Mouse (Mus musculus) WW6 (cell line): ENCODE measurements at regions not wholly inside any gene's neighbourhood (a gene's known extent, or its start where the extent isn't known, plus 50 kb on each side); places are given as distances from the start of the nearest gene placed in this dataset.

Experiments used
- DNase-seq: peaks from one replicate; pipeline ENCODE4 v3.0.0-alpha.2; 2013; ENCODE audit warnings: low read depth, low spot score

DNA sequence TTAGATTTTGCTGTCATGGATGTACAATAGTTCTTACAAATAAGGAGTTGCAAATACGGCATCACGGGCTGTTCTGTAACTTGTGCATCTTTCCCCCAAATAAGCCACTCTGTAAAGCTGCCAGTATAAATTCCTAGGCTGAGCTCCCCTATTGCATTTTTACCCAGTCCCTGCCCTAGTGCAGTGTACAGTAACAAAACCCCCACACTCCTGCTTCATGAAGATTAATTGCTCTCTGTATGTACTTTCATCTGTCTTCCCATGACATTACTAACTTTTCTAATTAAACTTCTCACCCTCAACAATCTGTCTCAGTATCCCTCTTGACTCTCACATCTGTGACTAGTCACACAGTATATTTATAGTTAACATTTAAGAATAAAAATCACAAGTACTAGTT lies 73.4 kb downstream of the Tm4sf1 start:
- DNase-seq = no peak

GRCm38 (mm10) chr3:57223773-57224172 lies 78.0 kb downstream of the Tm4sf1 start:
- DNase-seq = no peak

DNA sequence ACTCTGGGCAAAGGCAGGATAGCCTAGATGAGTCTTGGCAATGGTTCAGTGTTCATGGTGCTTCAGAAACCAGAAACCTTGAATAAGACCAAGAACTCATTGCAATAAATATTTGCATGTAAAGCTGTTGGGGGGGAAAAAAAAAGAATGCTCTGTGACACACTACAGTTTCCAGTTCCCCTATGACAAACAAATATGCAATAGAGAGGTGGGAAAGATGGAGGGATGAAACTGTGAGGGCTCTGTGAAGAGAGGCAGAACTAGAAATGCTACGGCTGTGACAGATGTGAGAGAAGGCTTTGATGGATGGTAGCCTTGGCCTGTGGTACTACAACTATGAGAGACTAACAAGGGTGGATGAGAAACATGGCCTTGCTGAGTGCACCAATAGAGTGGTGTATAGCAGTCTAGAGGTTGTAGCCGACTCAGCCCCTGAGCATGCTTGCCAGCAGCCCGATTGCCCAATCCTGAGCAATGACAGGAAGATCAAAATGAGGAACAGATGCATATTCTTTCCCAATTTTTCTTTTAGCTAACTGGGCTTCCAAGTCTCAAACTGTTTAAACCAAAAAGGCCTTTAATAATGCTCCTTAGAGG lies 79.4 kb downstream of the Tm4sf1 start:
- DNase-seq = no peak

GRCm38 (mm10) chr3:57218431-57218830 lies 83.4 kb downstream of the Tm4sf1 start:
- no peak for DNase-seq

DNA sequence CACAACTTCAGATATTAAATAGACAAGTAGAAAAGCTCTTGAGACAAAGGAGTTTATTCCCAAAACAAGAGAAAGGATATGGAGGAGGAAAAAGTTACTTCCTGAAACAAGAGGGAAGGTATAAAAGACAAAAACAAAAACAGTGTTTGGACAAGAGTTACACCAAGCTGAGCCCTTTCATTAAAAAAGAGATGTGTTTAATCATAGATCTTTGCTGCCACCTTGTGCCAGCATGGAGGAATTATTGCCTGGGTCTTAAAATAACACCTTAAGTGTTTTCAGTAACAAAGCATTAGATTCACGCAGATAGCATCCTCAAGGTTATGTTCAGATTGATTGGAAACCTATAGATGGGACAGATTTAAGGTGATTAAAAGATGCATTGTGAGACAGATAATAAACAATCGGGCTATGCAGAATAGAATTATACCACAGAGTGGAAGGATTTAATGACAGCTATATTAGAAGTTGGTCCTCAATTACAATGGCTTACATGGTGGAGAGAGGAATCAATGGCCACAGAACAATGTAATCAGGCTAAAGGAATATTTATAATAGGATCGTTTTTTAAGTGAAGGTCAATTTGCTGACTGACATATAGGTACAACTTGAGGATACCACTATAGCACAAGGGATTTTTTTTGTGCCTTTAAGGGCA lies 97.6 kb downstream of the Tm4sf1 start:
- no peak for DNase-seq

DNA sequence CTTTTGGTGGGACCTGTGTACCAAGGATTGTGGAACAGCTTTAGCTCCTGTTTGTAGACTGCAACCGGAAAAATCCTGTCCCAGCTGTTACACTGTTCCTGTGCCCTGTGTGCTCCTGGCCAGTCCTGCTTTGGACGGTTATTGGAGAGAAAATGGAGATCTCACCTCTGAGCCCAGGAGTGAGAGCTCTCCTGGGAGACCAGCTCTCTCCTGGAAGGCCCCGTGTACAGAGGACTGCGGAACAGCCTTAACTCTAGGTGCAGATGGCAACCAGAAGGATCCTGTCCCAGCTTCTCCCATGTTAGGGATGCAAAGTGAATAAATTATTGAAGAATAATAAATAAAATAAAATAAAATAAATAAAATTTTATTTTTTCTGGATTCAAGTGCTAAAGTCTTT lies 98.4 kb downstream of the Tm4sf1 start:
- DNase-seq = no peak

DNA sequence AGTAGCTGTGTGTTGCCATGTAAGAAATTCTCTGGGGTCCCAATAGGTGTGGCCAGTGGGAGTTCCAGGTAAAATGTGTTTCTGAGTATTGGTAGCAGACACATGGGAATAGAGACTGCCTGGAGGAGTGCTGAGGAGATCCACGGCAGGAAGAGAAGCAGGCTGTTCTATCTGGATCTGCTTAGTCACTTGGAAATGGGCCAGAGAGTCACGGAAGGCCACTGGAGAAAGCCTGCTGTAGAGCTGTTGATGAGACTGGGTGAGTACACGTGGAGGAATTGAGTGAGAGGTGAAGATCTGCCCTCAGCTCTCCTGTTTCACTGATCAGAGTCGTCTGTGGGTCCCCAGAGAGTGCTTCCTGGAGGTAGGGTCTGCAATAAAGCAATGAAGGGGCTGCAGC lies 120.2 kb downstream of the Tm4sf1 start:
- no peak for DNase-seq

DNA sequence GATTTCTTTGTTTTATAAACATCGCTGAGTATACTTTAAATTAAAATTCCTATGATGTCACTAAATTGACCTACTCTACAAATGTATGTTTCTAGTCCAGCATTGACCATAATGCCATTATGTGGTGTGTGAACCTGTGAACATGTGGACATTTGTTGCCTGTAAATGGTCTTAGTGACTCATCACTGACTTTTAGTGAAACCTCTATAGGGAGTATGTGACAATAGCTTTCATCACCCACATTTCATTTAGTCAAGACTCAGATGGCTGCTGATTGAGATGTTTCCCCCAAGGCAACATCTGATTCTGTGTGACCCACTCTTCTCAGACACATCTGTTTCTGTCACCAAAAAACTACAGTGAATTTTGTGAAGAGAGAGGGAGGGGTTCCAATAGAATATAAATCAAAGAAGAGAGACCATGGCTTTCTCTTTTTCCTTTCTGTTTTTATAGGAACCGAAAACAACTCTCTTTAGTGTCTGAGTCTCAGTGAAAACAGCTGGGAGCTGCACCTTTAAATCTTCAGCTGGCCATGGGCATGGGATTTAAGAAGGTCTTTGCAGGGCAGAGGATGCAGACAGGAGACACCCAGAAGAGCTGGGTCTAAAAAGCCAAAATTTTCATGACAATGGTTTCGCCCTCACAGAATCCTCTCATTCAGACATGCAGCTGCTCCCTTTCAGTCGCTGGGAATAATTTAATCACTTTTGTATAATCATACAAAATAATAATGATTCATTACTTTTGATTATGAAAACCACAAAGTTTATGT lies 148.4 kb downstream of the Tm4sf1 start:
- DNase-seq = no peak

DNA sequence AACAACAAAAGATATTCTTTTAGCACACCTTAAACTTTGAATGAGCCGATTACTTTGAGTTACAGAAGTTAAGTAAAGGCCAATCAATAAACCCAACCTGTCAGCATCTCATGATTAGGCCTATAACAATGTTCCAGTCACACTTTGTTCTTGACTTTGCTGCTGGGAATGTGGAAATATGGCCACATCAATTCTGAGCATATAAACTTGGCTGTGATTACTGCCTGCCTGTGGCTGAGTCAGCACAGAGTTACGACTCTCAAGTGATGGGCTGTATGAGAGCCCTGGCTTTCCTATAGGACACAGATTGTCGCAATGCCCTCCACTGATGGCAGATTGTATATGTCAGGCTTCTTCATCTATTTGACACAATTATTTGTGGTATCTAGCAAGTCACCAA lies 152.6 kb downstream of the Tm4sf1 start:
- no peak for DNase-seq

DNA sequence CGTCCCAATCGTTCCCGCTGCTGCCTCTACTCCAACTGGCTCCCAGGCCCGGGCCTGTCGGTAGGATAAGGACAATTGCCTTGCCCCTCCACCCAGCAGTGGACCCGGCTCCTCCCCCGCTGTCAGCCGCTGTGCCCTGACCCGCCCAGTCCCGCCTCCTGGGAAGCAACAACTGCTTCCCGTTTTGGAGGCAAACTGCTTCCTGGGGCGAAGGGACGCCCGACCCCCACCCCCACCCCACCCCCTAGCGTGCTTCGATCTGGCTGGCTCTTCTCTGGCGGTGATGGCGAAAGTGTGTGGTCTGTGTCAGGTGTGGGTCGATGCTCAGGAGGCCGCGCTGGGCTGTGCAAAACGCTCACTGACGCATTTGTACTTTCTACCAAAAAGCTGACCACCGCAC lies 164.9 kb downstream of the Tm4sf1 start:
- peak; percentile 16 for DNase-seq

DNA sequence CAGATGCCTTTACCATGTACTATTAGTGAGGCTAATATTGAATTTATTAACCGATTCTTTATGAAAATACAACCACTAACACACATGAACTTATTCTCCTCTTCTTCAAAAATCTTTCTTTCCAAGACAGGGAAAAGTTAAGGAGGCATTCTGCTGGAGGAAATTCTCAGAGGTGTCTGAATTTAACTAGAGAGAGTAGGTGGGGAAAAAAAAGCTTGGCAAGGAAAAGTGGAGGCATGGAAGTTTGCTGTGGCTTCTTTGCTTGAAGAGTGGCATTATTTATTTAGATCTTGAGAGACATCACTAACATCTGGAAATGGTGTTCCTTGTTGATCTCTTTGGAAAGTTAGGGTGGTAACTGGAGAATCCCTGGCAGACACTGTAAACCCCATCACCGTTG lies 173.2 kb downstream of the Tm4sf1 start:
- no peak for DNase-seq

GRCm38 (mm10) chr3:57125792-57126485 lies 175.8 kb downstream of the Tm4sf1 start:
- no peak for DNase-seq

- no peak for DNase-seq
These were observed 183.8 kb downstream of the Tm4sf1 start for GRCm38 (mm10) chr3:57118016-57118415.

DNA sequence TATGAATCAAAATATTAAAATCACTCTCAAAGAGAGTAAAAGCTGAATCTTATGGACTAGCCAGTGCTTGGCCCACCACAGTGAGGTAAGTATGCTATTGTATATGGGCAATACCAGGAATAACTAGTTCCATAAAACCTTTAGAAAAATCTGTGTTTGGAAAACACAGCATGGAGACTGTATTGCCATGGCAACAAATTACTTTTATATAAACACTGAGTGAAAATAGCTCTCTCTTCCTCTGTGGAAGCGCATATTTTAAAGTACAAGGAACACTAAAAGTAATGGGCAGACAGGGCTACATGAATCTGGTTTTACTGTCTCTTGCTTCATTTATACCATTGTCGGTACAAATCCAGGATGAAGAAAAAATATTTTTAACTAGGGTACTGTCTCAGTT lies 199.5 kb downstream of the Tm4sf1 start:
- no peak for DNase-seq

GRCm38 (mm10) chr3:57100515-57100914 lies 201.3 kb downstream of the Tm4sf1 start:
- no peak for DNase-seq

GRCm38 (mm10) chr3:57094936-57095335 lies 206.9 kb downstream of the Tm4sf1 start:
- DNase-seq = no peak

DNA sequence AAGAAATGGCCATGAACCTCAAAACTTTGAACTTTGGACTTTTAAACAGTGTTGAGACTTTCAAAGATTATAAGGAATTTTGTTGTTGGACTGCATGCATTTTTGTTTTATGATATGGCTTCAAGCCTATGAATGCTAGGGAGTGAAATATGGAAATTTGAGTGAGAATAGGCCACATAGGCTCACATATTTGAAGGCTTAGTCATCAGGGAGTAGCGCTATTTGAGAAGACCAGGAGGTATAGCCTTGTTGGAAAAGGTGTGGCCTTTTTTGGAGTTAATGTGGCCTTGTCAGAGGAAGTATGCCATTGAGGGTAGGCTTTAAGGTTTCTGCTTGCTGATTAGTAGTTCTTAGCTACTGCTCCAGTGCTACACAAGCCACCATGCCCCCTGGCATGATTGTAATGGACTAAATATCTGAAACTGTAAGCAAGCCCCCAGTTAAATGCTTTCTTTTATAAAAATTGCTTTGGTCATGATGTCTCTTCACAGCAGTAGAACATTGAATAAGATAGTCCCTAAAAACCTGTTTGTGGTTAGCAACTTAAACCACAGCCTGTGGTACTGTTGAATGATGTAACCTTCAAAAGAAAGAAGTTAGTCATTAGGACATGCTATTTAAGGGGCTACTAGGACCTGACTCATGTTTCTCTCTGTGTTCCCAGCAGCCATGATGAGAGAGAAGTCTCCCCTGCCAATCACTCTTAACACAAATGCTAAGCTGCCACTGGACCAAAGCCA lies 208.4 kb downstream of the Tm4sf1 start:
- DNase-seq = no peak

DNA sequence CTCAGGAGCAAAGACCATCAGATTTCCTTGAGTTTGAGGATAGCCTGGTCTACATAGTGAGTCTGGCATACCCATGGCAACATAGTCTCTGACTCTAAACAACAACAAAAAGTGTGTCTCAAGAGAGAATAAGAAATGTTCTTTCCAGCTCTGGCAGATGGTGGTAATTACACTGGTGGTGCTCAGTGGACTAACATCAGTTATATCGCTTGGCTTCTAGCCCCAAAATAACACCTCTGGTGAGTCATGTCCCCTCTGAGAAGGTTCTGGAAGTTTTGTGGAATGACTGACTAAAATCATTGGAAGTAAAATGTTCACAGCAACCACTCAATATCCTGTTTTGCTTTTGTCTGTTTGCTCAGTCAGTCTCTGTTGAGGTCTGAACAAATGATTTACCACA lies 227.3 kb downstream of the Tm4sf1 start:
- no peak for DNase-seq

- DNase-seq = no peak
These were observed 227.8 kb downstream of the Tm4sf1 start for GRCm38 (mm10) chr3:57073962-57074506.

DNA sequence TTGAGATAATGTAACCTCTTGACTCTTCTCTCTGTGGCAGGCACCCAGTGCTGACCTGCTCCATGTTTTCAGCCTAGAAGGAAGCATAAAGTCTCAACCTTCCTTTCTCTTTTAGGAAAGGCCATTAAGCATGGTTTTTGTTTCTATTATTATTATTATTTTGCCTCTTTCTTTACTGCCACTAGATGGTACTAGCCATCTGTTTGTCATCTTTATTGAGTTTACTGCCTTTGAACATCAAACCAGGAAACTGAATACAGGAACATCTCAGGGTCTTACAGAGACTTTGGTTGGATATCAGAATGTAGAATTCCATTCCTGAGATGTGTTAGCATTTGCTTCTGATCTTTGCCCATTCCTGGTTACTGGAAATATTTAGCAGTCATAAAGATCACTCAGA lies 268.8 kb downstream of the Tm4sf1 start:
- no peak for DNase-seq

DNA sequence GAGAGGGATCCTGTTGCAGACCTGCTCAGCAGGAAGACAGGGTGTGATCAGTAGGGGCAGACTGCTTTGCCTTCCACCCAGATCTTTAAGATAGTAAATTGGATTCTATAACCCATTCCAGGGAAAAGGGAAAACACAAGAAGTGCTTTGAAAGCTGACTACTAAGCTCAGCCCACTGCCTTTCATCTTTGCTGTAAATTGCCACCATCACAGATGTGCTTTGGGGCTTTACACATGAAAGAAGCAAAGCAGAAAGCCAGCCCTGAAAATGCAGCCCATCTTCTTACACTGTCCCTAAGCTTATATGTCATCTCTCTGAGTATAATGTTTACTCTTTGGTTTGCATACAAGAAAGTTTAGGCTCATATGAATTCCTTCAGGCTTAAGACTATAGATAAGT lies 283.6 kb downstream of the Tm4sf1 start:
- DNase-seq = no peak

GRCm38 (mm10) chr3:56981305-56981660 lies 320.5 kb downstream of the Tm4sf1 start:
- DNase-seq = no peak
